Mouse (Mus musculus) mouse embryonic stem cell (cell line): Measurements from ENCODE around the gene Zdhhc15.
"Not testable (repeated sequence)": the region's sequence is repeated elsewhere in the genome, so short reads cannot be mapped to it uniquely, and the experiment has no call there.

Experiments used
- in situ Hi-C, 2 experiments: fragments of 300-500 bp; cut with MboI; formaldehyde crosslinking; loops; 1 replicate in 1 of 2; 3 replicates in 1 of 2; pipeline ENCODE4 v1.14.3; 2019 to 2020; ENCODE audit warnings: low sequenced_read_pairs in 2 of 2, low pct_unique_long_range_greater_than_20kb in 1 of 2, mixed read lengths in 1 of 2; ENCODE audit not compliant: unreplicated experiment in 1 of 2

Zdhhc15 gene

GRCm38 (mm10) chrX:104670757-104671549, at the start of gene Zdhhc15:
Gene Zdhhc15 (minus strand): TSS chrX:104671064.
- in situ Hi-C loops, result no loop called here

GRCm38 (mm10) chrX:104707935-104708334, 37.1 kb upstream of the Zdhhc15 start:
- in situ Hi-C loops, result no loop called here

GRCm38 (mm10) chrX:104669850-104670756, 761 bp downstream of the Zdhhc15 start:
- in situ Hi-C loops, result no loop called here

GRCm38 (mm10) chrX:104656976-104657375, 13.9 kb downstream of the Zdhhc15 start:
- in situ Hi-C loops, result no loop called here

GRCm38 (mm10) chrX:104612531-104612930, 58.3 kb downstream of the Zdhhc15 start:
- in situ Hi-C loops, result no loop called here

GRCm38 (mm10) chrX:104603738-104604430, 67.0 kb downstream of the Zdhhc15 start:
- in situ Hi-C loops, result not testable (repeated sequence)

GRCm38 (mm10) chrX:104602168-104602859, 68.5 kb downstream of the Zdhhc15 start:
- in situ Hi-C loops, result not testable (repeated sequence)

- in situ Hi-C loops, result no loop called here
These were observed 96.9 kb downstream of the Zdhhc15 start for GRCm38 (mm10) chrX:104573946-104574345.

- in situ Hi-C loops, result no loop called here
These were observed 103.4 kb downstream of the Zdhhc15 start for GRCm38 (mm10) chrX:104567497-104567896.

- in situ Hi-C loops, result no loop called here
These were observed 125.6 kb downstream of the Zdhhc15 start for GRCm38 (mm10) chrX:104545283-104545682.

GRCm38 (mm10) chrX:104543919-104544595, 126.8 kb downstream of the Zdhhc15 start:
- in situ Hi-C loops, result no loop called here

GRCm38 (mm10) chrX:104542635-104543034, 128.2 kb downstream of the Zdhhc15 start:
- in situ Hi-C loops, result no loop called here

- in situ Hi-C loops, result no loop called here
These were observed 169.1 kb downstream of the Zdhhc15 start for GRCm38 (mm10) chrX:104501765-104502164.

- in situ Hi-C loops, result no loop called here
These were observed 181.1 kb downstream of the Zdhhc15 start for GRCm38 (mm10) chrX:104489626-104490355.

- in situ Hi-C loops, result no loop called here
These were observed 181.9 kb downstream of the Zdhhc15 start for GRCm38 (mm10) chrX:104488870-104489467.

GRCm38 (mm10) chrX:104488036-104488435, 182.8 kb downstream of the Zdhhc15 start:
- in situ Hi-C loops, result no loop called here
